Mouse (Mus musculus): Measurements from ENCODE around the gene Ctse. TPM values are rescaled to one million over a fixed set of nuclear protein-coding genes. Genes with fewer than 3 reads are reported as not detected.

Gene Ctse
- total and polyA plus RNA-seq, 2 experiments from 2014 or later = 0.09 to 0.11 TPM

GRCm38 (mm10) chr1:131723549-131723948, 85.4 kb downstream of the Ctse start:
- H3K9me3 ChIP-seq (ENCODE audit: low read length) = no peaks in the 10 kb centered on the region
- no peak overlapping the region for H3K4me2 ChIP-seq (ENCODE audit: low read depth, low read length, poor library complexity, severe bottlenecking)
- DNase-seq (ENCODE audit: low spot score) (no peak), ATAC-seq (ENCODE audit: low FRiP score) (no peak)
- TF ChIP-seq CTCF (IDR thresholded peaks at IDR 0.05) = no peak
- H3K9ac ChIP-seq (replicated peaks; ENCODE audit: low read length, poor library complexity, severe bottlenecking) = no peak overlapping the region
- H3K4me3 ChIP-seq (ENCODE audit: low read depth, low read length) = no peak overlapping the region
- H3K27ac ChIP-seq (ENCODE audit: low read depth, low read length) = no peak overlapping the region
- WGBS = 51% methylated on average over 4 of the region's 4 CpGs
- H3K4me1 ChIP-seq (ENCODE audit: insufficient read depth, low read length) = no peaks in the 10 kb centered on the region
- H3K27me3 ChIP-seq (ENCODE audit: insufficient read depth, low read length) = no peaks in the 10 kb centered on the region
- no peaks in the 10 kb centered on the region for H3K36me3 ChIP-seq (ENCODE audit: insufficient read depth, low read length)

Other genes with a start within 250 kb of the Ctse start
- gene Srgap2, start 111.0 kb upstream of the Ctse start, total RNA-seq (2014; rRNA removed) = 76.1 and 80.6 TPM in 2 replicates
- gene Srgap2, start 111.0 kb upstream of the Ctse start, polyA plus RNA-seq (2015; fragmentation: Nextera tagmentation; extraction: Ambion mirVana) = 20.5 and 26.9 TPM in 2 replicates
- 0.42 and 0.60 TPM in 2 replicates for gene Fam72a, start 110.4 kb upstream of the Ctse start, total RNA-seq (2014; rRNA removed)
- 0.53 and 0.82 TPM in 2 replicates for gene Fam72a, start 110.4 kb upstream of the Ctse start, polyA plus RNA-seq (2015; fragmentation: Nextera tagmentation; extraction: Ambion mirVana)
- gene Avpr1b, start 39.1 kb upstream of the Ctse start, total RNA-seq (2014; rRNA removed) = not detected in 2 replicates
- gene Avpr1b, start 39.1 kb upstream of the Ctse start, polyA plus RNA-seq (2015; fragmentation: Nextera tagmentation; extraction: Ambion mirVana) = not detected in 2 replicates
- 1.2 and 2.8 TPM in 2 replicates for gene Rab7b, start 50.4 kb downstream of the Ctse start, total RNA-seq (2014; rRNA removed)
- 1.4 and 1.7 TPM in 2 replicates for gene Rab7b, start 50.4 kb downstream of the Ctse start, polyA plus RNA-seq (2015; fragmentation: Nextera tagmentation; extraction: Ambion mirVana)
- gene Slc26a9, start 105.7 kb downstream of the Ctse start, total RNA-seq (2014; rRNA removed) = 0.44 TPM in 1 of 2 replicates, not detected in the other
- 0.10 and 0.14 TPM in 2 replicates for gene Slc26a9, start 105.7 kb downstream of the Ctse start, polyA plus RNA-seq (2015; fragmentation: Nextera tagmentation; extraction: Ambion mirVana)
- 0.05 TPM in 2 replicates for gene Pm20d1, start 159.1 kb downstream of the Ctse start, total RNA-seq (2014; rRNA removed)
- 0.29 and 0.38 TPM in 2 replicates for gene Pm20d1, start 159.1 kb downstream of the Ctse start, polyA plus RNA-seq (2015; fragmentation: Nextera tagmentation; extraction: Ambion mirVana)
- gene Slc41a1, start 189.2 kb downstream of the Ctse start, total RNA-seq (2014; rRNA removed) = 39.6 and 45.5 TPM in 2 replicates
- gene Slc41a1, start 189.2 kb downstream of the Ctse start, polyA plus RNA-seq (2015; fragmentation: Nextera tagmentation; extraction: Ambion mirVana) = 21.0 and 22.1 TPM in 2 replicates
- 4.9 and 7.8 TPM in 2 replicates for gene Rab29, start 228.9 kb downstream of the Ctse start, total RNA-seq (2014; rRNA removed)
- gene Rab29, start 228.9 kb downstream of the Ctse start, polyA plus RNA-seq (2015; fragmentation: Nextera tagmentation; extraction: Ambion mirVana) = 6.6 and 7.9 TPM in 2 replicates